Mouse (Mus musculus) Patski (cell line): Measurements from ENCODE around the gene Art1. TPM values are rescaled to one million over a fixed set of nuclear protein-coding genes. Genes with fewer than 3 reads are reported as not detected.

Source experiments
- ATAC-seq: fragments of 100-300 bp; one replicate; pipeline ENCODE4 v1.8.0; 2021
- CTCF ChIA-PET: fragments of 350-600 bp; sonication (Branson Sonifier 250); formaldehyde crosslinking; loops from one replicate; lab custom pipeline; 2022; ENCODE audit warnings: inconsistent platforms; lab: Charles Lee
- POLR2A ChIA-PET: fragments of 350-600 bp; sonication (Branson Sonifier 250); formaldehyde crosslinking; loops from one replicate; lab custom pipeline; 2022; ENCODE audit warnings: antibody characterized with exemption, inconsistent platforms; lab: Charles Lee
- DNase-seq: peaks from one replicate; pipeline ENCODE4 v3.0.0-alpha.2; 2011; ENCODE audit warnings: low read depth, low spot score
- H3K27me3 ChIP-seq: fragments of 371-371 bp; one replicate; pipeline ENCODE4 v1.5.1; 2021
- CTCF ChIP-seq: fragments of 100-300 bp; IDR thresholded peaks from one replicate; pipeline ENCODE4 v1.5.1; 2021
- in situ Hi-C: fragments of 300-500 bp; cut with MboI; formaldehyde crosslinking; loops from 3 replicates; pipeline ENCODE4 v1.11.1; 2018; ENCODE audit warnings: low pct_unique_long_range_greater_than_20kb, mixed read lengths
- polyA plus RNA-seq: library from polyadenylated mRNA; unstranded; gene quantifications from one replicate; pipeline ENCODE4 v1.2.3, GENCODE M21; 2021

Art1 gene
- polyA plus RNA-seq, 1 experiment from 2014 or later = not detected

DNA sequence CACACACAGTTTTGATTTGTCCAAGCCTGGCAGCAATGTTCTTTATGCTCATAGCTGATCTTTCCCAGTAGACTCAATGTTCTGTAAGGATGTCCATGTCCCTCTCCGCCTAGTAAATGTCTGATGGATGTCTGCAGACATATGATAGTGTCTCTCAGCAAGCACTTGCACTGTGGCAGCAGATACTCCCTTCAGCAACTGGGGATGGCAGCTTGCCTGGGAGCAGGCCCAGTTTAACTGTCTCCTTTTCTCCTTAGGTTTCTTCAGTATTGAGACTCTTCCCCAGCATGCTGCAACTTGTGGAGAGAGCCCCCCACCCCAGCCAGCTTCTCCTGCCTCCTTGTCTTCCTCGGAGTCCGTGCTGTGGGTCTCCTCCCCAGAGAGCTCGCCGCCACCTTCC, 19.8 kb upstream of the Art1 start:
- CTCF ChIA-PET = interaction anchor here (1.3 kb wide), 1 partner anchor 156 kb away, joined by 3 read pairs; no protein-coding TSS in a partner anchor
- TF ChIP-seq CTCF = no peak
- in situ Hi-C loops = no loop called here
- DNase-seq = no peak
- no peaks in the 10 kb centered on the region for H3K27me3 ChIP-seq
- POLR2A ChIA-PET = no interaction called here
- ATAC-seq = no peak

DNA sequence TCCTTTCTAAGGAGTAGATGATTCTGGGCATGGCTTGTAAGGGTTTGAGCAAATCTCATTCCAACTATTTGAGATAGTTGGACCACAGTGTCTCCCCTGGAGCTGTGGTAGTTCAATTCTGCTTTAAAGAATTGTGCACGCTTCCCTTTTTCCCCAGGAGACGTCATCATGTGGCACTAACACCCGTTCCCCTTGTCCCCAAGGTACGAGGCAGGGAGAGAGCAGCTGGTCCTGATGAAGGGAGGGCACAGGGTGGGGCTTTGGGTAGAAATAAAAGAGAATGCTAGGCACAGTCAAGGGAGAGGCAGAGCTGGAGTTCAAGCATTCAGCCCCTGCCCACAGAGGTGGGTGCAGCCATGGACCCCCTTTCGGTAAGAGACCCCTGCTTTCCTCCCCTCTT, 18.7 kb upstream of the Art1 start, which contains the start of gene Trpc2:
Trpc2 (plus strand) TSS at position 301 of the 400 bp plus-strand sequence.
- in situ Hi-C loops = no loop called here
- DNase-seq (no peak), ATAC-seq (no peak)
- POLR2A ChIA-PET = no interaction called here
- CTCF ChIA-PET = no interaction called here
- no peak for TF ChIP-seq CTCF
- no peaks in the 10 kb centered on the region for H3K27me3 ChIP-seq

DNA sequence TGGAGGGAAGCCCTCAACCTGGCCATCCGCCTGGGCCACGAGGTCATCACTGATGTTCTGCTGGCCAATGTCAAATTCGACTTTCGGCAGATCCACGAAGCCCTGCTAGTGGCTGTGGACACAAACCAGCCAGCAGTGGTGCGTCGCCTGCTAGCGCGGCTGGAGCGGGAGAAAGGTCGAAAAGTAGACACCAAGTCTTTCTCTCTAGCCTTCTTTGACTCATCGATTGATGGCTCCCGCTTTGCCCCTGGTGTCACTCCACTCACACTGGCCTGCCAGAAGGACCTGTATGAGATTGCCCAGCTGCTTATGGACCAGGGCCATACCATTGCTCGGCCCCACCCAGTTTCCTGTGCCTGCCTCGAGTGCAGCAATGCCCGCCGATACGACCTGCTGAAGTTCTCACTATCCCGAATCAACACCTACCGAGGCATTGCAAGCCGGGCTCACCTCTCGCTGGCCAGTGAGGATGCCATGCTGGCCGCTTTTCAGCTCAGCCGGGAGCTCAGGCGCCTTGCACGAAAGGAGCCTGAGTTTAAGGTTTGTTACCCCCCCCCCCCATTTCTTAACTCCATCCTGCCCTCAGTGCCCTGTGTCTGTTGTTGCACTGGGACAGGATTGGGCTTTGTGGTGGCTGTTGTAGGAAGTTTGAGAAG, 17.4 kb upstream of the Art1 start:
- DNase-seq (no peak), ATAC-seq (no peak)
- H3K27me3 ChIP-seq = no peaks in the 10 kb centered on the region
- in situ Hi-C loops = no loop called here
- TF ChIP-seq CTCF = no peak
- CTCF ChIA-PET = no interaction called here
- POLR2A ChIA-PET = no interaction called here

DNA sequence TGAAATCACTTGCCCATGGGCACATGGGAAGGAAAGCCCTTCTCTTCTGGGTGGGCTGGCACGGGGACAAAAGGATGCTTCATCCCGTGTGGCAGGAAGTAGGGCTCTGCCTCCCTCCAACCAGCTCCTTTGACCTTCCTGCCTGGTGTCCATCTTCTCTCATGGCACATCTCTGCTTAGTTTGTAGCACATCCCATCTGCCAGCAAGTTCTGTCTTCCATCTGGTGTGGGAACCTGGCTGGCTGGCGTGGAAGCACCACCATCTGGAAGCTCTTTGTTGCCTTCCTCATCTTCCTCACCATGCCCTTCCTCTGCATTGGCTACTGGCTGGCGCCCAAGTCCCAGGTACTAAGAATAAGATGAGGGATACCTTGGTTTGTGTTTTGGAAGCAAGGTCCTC, 14.2 kb upstream of the Art1 start:
- POLR2A ChIA-PET = interaction anchor here (0.6 kb wide), 1 partner anchor 60 kb away, joined by 3 read pairs; no protein-coding TSS in a partner anchor
- CTCF ChIA-PET = interaction anchor here (1.0 to 1.4 kb wide), 2 partner anchors 13 to 20 kb away, joined by 3 read pairs; no protein-coding TSS in a partner anchor
- no peak for TF ChIP-seq CTCF
- no peak for ATAC-seq
- no peaks in the 10 kb centered on the region for H3K27me3 ChIP-seq
- no peak for DNase-seq
- in situ Hi-C loops = no loop called here

DNA sequence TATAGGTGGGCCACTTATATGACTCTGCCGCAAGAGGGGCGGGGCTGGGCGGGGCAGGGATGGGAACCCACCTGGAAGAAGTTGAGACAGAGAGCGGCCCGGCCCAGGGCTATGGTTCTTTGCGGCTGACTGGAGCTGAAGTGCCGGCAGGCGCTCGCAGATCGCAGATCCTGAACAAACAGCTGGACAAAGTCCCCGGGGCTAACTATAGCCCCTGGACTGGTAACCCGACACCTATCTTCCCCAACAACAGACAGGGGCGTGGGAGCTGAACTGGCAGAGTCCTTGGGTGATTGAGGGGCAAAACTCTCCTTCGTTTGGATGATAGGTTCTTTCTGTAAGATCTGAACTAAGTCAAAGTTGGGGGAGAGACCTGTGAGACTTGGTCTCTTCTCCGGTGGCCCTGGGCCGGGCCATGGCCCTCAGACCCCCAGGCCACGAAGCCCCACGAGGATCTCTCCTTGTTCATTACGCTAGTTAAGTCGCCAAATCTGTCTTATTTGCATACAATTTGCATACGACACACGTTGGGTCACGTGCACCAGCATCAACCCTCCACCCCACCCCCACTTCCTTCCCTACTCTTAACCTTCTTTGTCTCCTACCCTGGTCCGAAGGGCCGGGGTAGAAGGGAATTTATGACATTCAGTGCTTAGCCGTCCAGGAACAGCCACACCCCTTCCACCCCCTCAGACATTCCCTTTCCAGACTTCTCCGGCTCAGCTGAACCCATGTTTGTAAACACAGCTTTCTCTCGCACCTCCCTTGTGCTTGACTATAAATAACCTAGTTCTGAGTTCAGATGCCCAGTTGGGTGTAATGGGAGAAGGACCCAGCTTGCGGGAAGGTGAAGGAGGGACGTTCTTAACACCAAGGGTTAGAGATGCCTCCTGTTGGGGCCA, 1.5 kb upstream of the Art1 start:
- no peaks in the 10 kb centered on the region for H3K27me3 ChIP-seq
- DNase-seq (no peak), ATAC-seq (no peak)
- TF ChIP-seq CTCF = no peak
- ChIA-PET CTCF (interaction anchor here (0.6 kb wide), 1 partner anchor 12 kb away, joined by 3 read pairs; no protein-coding TSS in a partner anchor), POLR2A (interaction anchor here (0.7 kb wide), 1 partner anchor 41 kb away, joined by 3 read pairs; no protein-coding TSS in a partner anchor)
- in situ Hi-C loops = no loop called here

GRCm38 (mm10) chr7:102100868-102101267, 675 bp upstream of the Art1 start:
- ATAC-seq = no peak
- POLR2A ChIA-PET = interaction anchor here (0.5 kb wide), 1 partner anchor 44 kb away, joined by 4 read pairs; no protein-coding TSS in a partner anchor
- no peak for TF ChIP-seq CTCF

GRCm38 (mm10) chr7:102102241-102102640, 698 bp downstream of the Art1 start:
- ChIA-PET POLR2A (interaction anchor here (0.7 kb wide), 1 partner anchor 79 kb away, joined by 4 read pairs; no protein-coding TSS in a partner anchor), CTCF (no interaction called here)
- no peak for TF ChIP-seq CTCF
- DNase-seq (no peak), ATAC-seq (no peak)
- in situ Hi-C loops = no loop called here
- no peaks in the 10 kb centered on the region for H3K27me3 ChIP-seq

More at GRCm38 (mm10) chr7:102100868-102101267, 675 bp upstream of the Art1 start:
- in situ Hi-C loops = no loop called here
- no peaks in the 10 kb centered on the region for H3K27me3 ChIP-seq
- no peak for DNase-seq
- CTCF ChIA-PET = interaction anchor here (0.6 kb wide), 1 partner anchor 13 kb away, joined by 3 read pairs; no protein-coding TSS in a partner anchor

- in situ Hi-C loops = no loop called here
- ATAC-seq = no peak
- H3K27me3 ChIP-seq = no peaks in the 10 kb centered on the region
- DNase-seq = no peak
- POLR2A ChIA-PET = no interaction called here
- CTCF ChIA-PET = no interaction called here
- no peak for TF ChIP-seq CTCF
Measured at GRCm38 (mm10) chr7:102102696-102103095, 1.2 kb downstream of the Art1 start.

GRCm38 (mm10) chr7:102103555-102103954, 2.0 kb downstream of the Art1 start:
- in situ Hi-C loops = no loop called here
- ATAC-seq (no peak), DNase-seq (no peak)
- ChIA-PET CTCF (no interaction called here), POLR2A (no interaction called here)
- H3K27me3 ChIP-seq = no peaks in the 10 kb centered on the region
- TF ChIP-seq CTCF = no peak

GRCm38 (mm10) chr7:102104126-102104525, 2.6 kb downstream of the Art1 start:
- in situ Hi-C loops = no loop called here
- ATAC-seq (no peak), DNase-seq (no peak)
- ChIA-PET CTCF (no interaction called here), POLR2A (no interaction called here)
- TF ChIP-seq CTCF = no peak
- H3K27me3 ChIP-seq = no peaks in the 10 kb centered on the region
